In genomic region chr4:105795927-105796326, GRCm38 (mm10) we compare ENCODE assay signal across 25 mouse cellular contexts. TPM values are rescaled to one million over a fixed set of nuclear protein-coding genes. Genes with fewer than 3 reads are reported as not detected.
DNase-seq lines count a peak whose midpoint lies in the region; ATAC-seq and TF ChIP-seq lines count a peak whose summit lies in the region.
"Had no signal": no experiment of that assay in that cellular context is flagged by ENCODE, and none has a peak within 500 bp of the region (broad histone marks: within the 10 kb centered on the region; RNA-seq: fewer than 3 reads in every experiment).

No protein-coding gene starts in this region.

- peak; percentile 13 for DNase-seq in kidney, adult 2 months
- no peak for DNase-seq in kidney, adult 8-10 months
- no peak for DNase-seq in lung, embryonic 14.5 days
- no peak for DNase-seq in lung, postnatal 14 days
- DNase-seq in adrenal gland, postnatal 36 days: peak; percentile 23 to 52
- DNase-seq in cerebellum, adult 9-10 months: no peak
- no peak for DNase-seq in cerebellum, adult 18-20 months
- DNase-seq: embryo, embryonic 11 days; retina, postnatal 1 day; thymus, postnatal 14 days had no signal

- 100% methylated on average over 1 of the region's 1 CpGs for WGBS in kidney, adult 2 months
- 84% methylated on average over 1 of the region's 1 CpGs for WGBS in lung, embryonic 14.5 days

- no peaks in the 10 kb centered on the region for H3K27me3 ChIP-seq in kidney, adult 2 months (replicated peaks; ENCODE audit: control insufficient read depth, insufficient read depth, low read length)
- H3K27me3 ChIP-seq in lung, embryonic 14.5 days (ENCODE audit: insufficient read depth, low read length): no peaks in the 10 kb centered on the region
- H3K27me3 ChIP-seq: forebrain, embryonic 15.5 days; limb, embryonic 13.5 days; lung, embryonic 15.5 days; stomach, embryonic 15.5 days had no signal

- peak; percentile 45 for TF ChIP-seq CTCF in kidney, adult 2 months (conservative IDR thresholded peaks at IDR 0.05; ENCODE audit: insufficient read depth, insufficient read length, low read depth, low read length)
- peak; percentile 22; the same call in 1 of the 2 replicates for TF ChIP-seq CTCF in lung, embryonic 14.5 days (IDR thresholded peaks at IDR 0.05; ENCODE audit: low read depth)

- TF ChIP-seq POLR2A in kidney, adult 2 months (IDR thresholded peaks at IDR 0.05; ENCODE audit: low read depth, low read length): no peak

- no peaks in the 10 kb centered on the region for H3K4me1 ChIP-seq in kidney, adult 2 months (ENCODE audit: control insufficient read depth, insufficient read depth, low read length)
- no peaks in the 10 kb centered on the region for H3K4me1 ChIP-seq in lung, embryonic 14.5 days (ENCODE audit: insufficient read depth)
- H3K4me1 ChIP-seq: forebrain, embryonic 15.5 days; lung, embryonic 15.5 days; stomach, embryonic 15.5 days had no signal

- no peaks in the 10 kb centered on the region for H3K9me3 ChIP-seq in lung, embryonic 14.5 days (ENCODE audit: low read depth, low read length)
- H3K9me3 ChIP-seq: forebrain, embryonic 15.5 days; limb, embryonic 13.5 days; lung, embryonic 15.5 days; stomach, embryonic 15.5 days had no signal

- no peak for ATAC-seq in lung, embryonic 14.5 days (ENCODE audit: insufficient read depth)
- ATAC-seq: activated CD4-positive, CD25-positive, alpha-beta regulatory T cell, adult 4 months; forebrain, embryonic 15.5 days; hindbrain, embryonic 16.5 days had no signal

- no peak overlapping the region for H3K4me2 ChIP-seq in lung, embryonic 14.5 days
- H3K4me2 ChIP-seq: forebrain, embryonic 15.5 days; limb, embryonic 13.5 days; lung, embryonic 15.5 days; midbrain, embryonic 11.5 days; stomach, embryonic 15.5 days had no signal

- no peak overlapping the region for H3K27ac ChIP-seq in kidney, adult 2 months (ENCODE audit: insufficient read depth, low read depth, low read length)
- no peak overlapping the region for H3K27ac ChIP-seq in lung, embryonic 14.5 days (ENCODE audit: low read depth)
- H3K27ac ChIP-seq: forebrain, embryonic 15.5 days; limb, embryonic 13.5 days; lung, embryonic 15.5 days; stomach, embryonic 15.5 days had no signal

- no peaks in the 10 kb centered on the region for H3K36me3 ChIP-seq in kidney, adult 2 months (ENCODE audit: control insufficient read depth, insufficient read depth, low read length)
- H3K36me3 ChIP-seq in lung, embryonic 14.5 days (ENCODE audit: insufficient read depth): no peaks in the 10 kb centered on the region
- H3K36me3 ChIP-seq: forebrain, embryonic 15.5 days; limb, embryonic 13.5 days; lung, embryonic 15.5 days; stomach, embryonic 15.5 days had no signal

- no peak overlapping the region for H3K4me3 ChIP-seq in kidney, adult 2 months (ENCODE audit: insufficient read depth, low read depth, low read length)
- no peak overlapping the region for H3K4me3 ChIP-seq in lung, embryonic 14.5 days (ENCODE audit: low read depth, low read length)
- H3K4me3 ChIP-seq: forebrain, embryonic 15.5 days; limb, embryonic 13.5 days; lung, embryonic 15.5 days; myocyte; stomach, embryonic 15.5 days had no signal

- no peak overlapping the region for H3K9ac ChIP-seq in lung, embryonic 14.5 days
- H3K9ac ChIP-seq: forebrain, embryonic 15.5 days; limb, embryonic 13.5 days; lung, embryonic 15.5 days; stomach, embryonic 15.5 days had no signal

RNA-seq across cellular contexts. Expression of gene Gm12728, which starts 6.3 kb away (rescaled TPM):
- 0.34 TPM in 1 of 2 replicates, not detected in the other for polyA plus RNA-seq in kidney, adult 2 months (2012; rRNA removed)
- 0.96 TPM in 1 of 2 replicates, not detected in the other for polyA plus RNA-seq in lung, embryonic 14.5 days (2014; fragmentation: Nextera tagmentation; extraction: Ambion mirVana)
- total RNA-seq in adrenal gland, postnatal 36 days (2021): not detected
- total RNA-seq: gastrocnemius, adult 8-10 months; heart, adult 8-10 months; heart, postnatal 25 days; layer of hippocampus, adult 8-10 months; left cerebral cortex, adult 8-10 months; neutrophil, adult 5-6 weeks had no signal
- polyA plus RNA-seq: forebrain, embryonic 15.5 days; hindbrain, embryonic 16.5 days; lung, embryonic 15.5 days; midbrain, embryonic 11.5 days; myocyte; small intestine, adult 2 months had no signal

Comparison
In these comparisons a context has a peak if more than half of its experiments do, and no peak if none do; other contexts are left out.
1. DNase-seq: peak in kidney, adult 2 months (single experiment) and adrenal gland, postnatal 36 days (2 of 2); none in kidney, adult 8-10 months (0 of 2), lung, embryonic 14.5 days (single experiment), lung, postnatal 14 days (single experiment), cerebellum, adult 9-10 months (single experiment) and cerebellum, adult 18-20 months (0 of 2).